Mouse (Mus musculus): ENCODE data around the gene Fam83b.

The Fam83b gene

GRCm38 (mm10) chr9:76521640-76522039 lies 45.3 kb downstream of the Fam83b start:
- DNase-seq (ENCODE audit: low spot score), result no peak

GRCm38 (mm10) chr9:76518665-76519064 lies 48.3 kb downstream of the Fam83b start:
- no peak for DNase-seq (ENCODE audit: low spot score)

GRCm38 (mm10) chr9:76505650-76506049 lies 61.3 kb downstream of the Fam83b start:
- no peak for DNase-seq (ENCODE audit: low spot score)

GRCm38 (mm10) chr9:76489737-76490136 lies 77.2 kb downstream of the Fam83b start:
- no peak for DNase-seq (ENCODE audit: low spot score)

- DNase-seq (ENCODE audit: low spot score), result no peak
These were observed 86.8 kb downstream of the Fam83b start for GRCm38 (mm10) chr9:76480088-76480487.

GRCm38 (mm10) chr9:76469500-76469899 lies 97.4 kb downstream of the Fam83b start:
- no peak for DNase-seq (ENCODE audit: low spot score)

- no peak for DNase-seq (ENCODE audit: low spot score)
These were observed 105.4 kb downstream of the Fam83b start for GRCm38 (mm10) chr9:76461547-76461946.

GRCm38 (mm10) chr9:76455703-76456102 lies 111.2 kb downstream of the Fam83b start:
- no peak for DNase-seq (ENCODE audit: low spot score)

Data from urinary bladder, postnatal 14 days (tissue).